ENCODE assay signal across 8 mouse cellular contexts in the genomic region with DNA sequence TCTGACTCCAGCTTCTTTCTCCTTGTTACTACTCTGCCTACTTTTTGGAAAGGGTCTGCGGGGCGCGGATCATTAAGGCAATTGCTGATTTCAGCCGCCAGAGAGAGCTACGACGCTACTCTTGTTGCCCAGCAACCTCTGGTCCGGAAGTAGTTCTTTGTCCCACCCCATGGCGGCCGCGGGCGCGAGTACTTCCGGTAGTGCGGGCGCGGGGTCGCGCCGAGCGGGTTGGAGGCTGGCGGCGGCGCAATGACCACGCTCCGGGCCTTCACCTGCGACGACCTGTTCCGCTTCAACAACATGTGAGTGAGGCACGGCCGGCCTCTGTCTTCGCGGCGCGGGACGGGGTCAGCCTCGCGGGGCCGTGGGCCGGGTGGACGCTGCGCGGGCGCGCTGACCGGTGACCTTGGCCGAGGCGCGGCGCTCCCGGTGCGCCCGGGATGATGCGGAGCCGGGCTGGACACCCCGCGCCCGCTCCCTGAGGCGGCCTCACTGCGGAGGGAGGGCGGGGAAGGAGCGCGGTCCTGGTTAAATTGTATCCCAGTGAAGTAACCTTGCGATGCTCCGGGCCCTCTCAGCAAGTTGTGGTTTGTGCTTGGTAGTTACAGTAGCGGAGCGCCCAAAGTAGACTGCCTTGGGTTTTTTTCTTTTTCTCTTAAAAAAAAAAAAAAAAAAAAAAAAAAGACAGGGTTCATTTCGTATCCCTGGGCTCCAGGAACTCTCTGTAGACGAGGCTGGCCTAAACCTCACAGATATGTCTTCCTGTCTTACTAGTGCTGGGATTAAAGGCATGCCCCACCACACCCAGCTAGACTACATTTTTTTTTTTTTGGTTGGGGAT. TPM values are rescaled to one million over a fixed set of nuclear protein-coding genes. Genes with fewer than 3 reads are reported as not detected.
DNase-seq lines count a peak whose midpoint lies in the region; ATAC-seq and TF ChIP-seq lines count a peak whose summit lies in the region.

No protein-coding gene starts in this region.

- H3K9ac ChIP-seq in embryonic facial prominence, embryonic 13.5 days: peak overlapping the region; percentile 98
- peak overlapping the region; percentile 93 for H3K9ac ChIP-seq in heart, adult 2 months (ENCODE audit: low read depth, low read length)
- H3K9ac ChIP-seq in limb, embryonic 12.5 days (replicated peaks): peak overlapping the region; percentile 95
- H3K9ac ChIP-seq in midbrain, embryonic 14.5 days (replicated peaks; ENCODE audit: low read length): peak overlapping the region; percentile 90

- DNase-seq in 416B (ENCODE audit: low read depth): peak; percentile 87
- DNase-seq in adrenal gland, postnatal 4 days (ENCODE audit: low spot score in 2 of 2): peak; percentile 76 to 78
- peak; percentile 90 to 92 for DNase-seq in heart, adult 2 months
- DNase-seq in kidney, adult 2 months: peak; percentile 94
- peak; percentile 96 for DNase-seq in midbrain, embryonic 14.5 days
- DNase-seq in spleen, adult 12 weeks (ENCODE audit: low spot score): peak; percentile 68

- peak overlapping the region; percentile 99 for H3K4me3 ChIP-seq in embryonic facial prominence, embryonic 13.5 days
- H3K4me3 ChIP-seq in heart, adult 2 months: peak overlapping the region; percentile 70
- peak overlapping the region; percentile 97 for H3K4me3 ChIP-seq in kidney, adult 2 months (ENCODE audit: insufficient read depth, low read depth, low read length)
- peak overlapping the region; percentile 99 for H3K4me3 ChIP-seq in limb, embryonic 12.5 days (replicated peaks)
- H3K4me3 ChIP-seq in midbrain, embryonic 14.5 days (replicated peaks; ENCODE audit: low read depth, low read length): peak overlapping the region; percentile 97

- no peaks in the 10 kb centered on the region for H3K9me3 ChIP-seq in embryonic facial prominence, embryonic 13.5 days
- no peaks in the 10 kb centered on the region for H3K9me3 ChIP-seq in limb, embryonic 12.5 days
- H3K9me3 ChIP-seq in midbrain, embryonic 14.5 days (ENCODE audit: control insufficient read depth, low read length): no peaks in the 10 kb centered on the region

- no peak for TF ChIP-seq EP300 in heart, adult 2 months (IDR thresholded peaks at IDR 0.05; ENCODE audit: insufficient read depth, low read depth, low read length)

- H3K27me3 ChIP-seq in embryonic facial prominence, embryonic 13.5 days: no peaks in the 10 kb centered on the region
- H3K27me3 ChIP-seq in heart, adult 2 months (ENCODE audit: control insufficient read depth, insufficient read depth, low read length): no peaks in the 10 kb centered on the region
- H3K27me3 ChIP-seq in kidney, adult 2 months (replicated peaks; ENCODE audit: control insufficient read depth, insufficient read depth, low read length): no peaks in the 10 kb centered on the region
- H3K27me3 ChIP-seq in limb, embryonic 12.5 days: no peaks in the 10 kb centered on the region
- H3K27me3 ChIP-seq in midbrain, embryonic 14.5 days (ENCODE audit: control insufficient read depth, insufficient read depth, low read length): no peaks in the 10 kb centered on the region

- TF ChIP-seq POLR2A in heart, adult 2 months (IDR thresholded peaks at IDR 0.05; ENCODE audit: insufficient read depth, low read depth, low read length): peak; percentile 74
- TF ChIP-seq POLR2A in kidney, adult 2 months (IDR thresholded peaks at IDR 0.05; ENCODE audit: low read depth, low read length): peak; percentile 37

- intact Hi-C loops in heart, adult 2 months (cut with DNase I): loop anchor here (1.0 to 5.0 kb wide), 4 partner anchors 15 to 206 kb away; partner anchors contain the start of genes Cfap61 and Crnkl1

- peaks cover 20% of the 10 kb centered on the region for H3K4me1 ChIP-seq in embryonic facial prominence, embryonic 13.5 days
- peaks cover 10% of the 10 kb centered on the region for H3K4me1 ChIP-seq in heart, adult 2 months (ENCODE audit: control insufficient read depth, insufficient read depth, low read length)
- H3K4me1 ChIP-seq in kidney, adult 2 months (ENCODE audit: control insufficient read depth, insufficient read depth, low read length): peaks cover 16% of the 10 kb centered on the region; the same call in 1 of the 2 replicates
- peaks cover 16% of the 10 kb centered on the region for H3K4me1 ChIP-seq in limb, embryonic 12.5 days (replicated peaks)
- H3K4me1 ChIP-seq in midbrain, embryonic 14.5 days (ENCODE audit: control insufficient read depth, insufficient read depth, low read length): peaks cover 13% of the 10 kb centered on the region

- peak; percentile 86 for TF ChIP-seq CTCF in heart, adult 2 months (IDR thresholded peaks at IDR 0.05)
- peak; percentile 58 for TF ChIP-seq CTCF in kidney, adult 2 months (conservative IDR thresholded peaks at IDR 0.05; ENCODE audit: insufficient read depth, insufficient read length, low read depth, low read length)

- under 1% methylated on average over 68 of the region's 68 CpGs for WGBS in embryonic facial prominence, embryonic 13.5 days
- under 1% methylated on average over 68 of the region's 68 CpGs for WGBS in heart, adult 2 months
- under 1% methylated on average over 68 of the region's 68 CpGs for WGBS in kidney, adult 2 months
- WGBS in limb, embryonic 12.5 days: under 1% methylated on average over 68 of the region's 68 CpGs
- under 1% methylated on average over 66 of the region's 68 CpGs for WGBS in midbrain, embryonic 14.5 days

- H3K27ac ChIP-seq in embryonic facial prominence, embryonic 13.5 days: peak overlapping the region; percentile 88
- peak overlapping the region; percentile 97 for H3K27ac ChIP-seq in heart, adult 2 months
- H3K27ac ChIP-seq in kidney, adult 2 months (ENCODE audit: insufficient read depth, low read depth, low read length): peak overlapping the region; percentile 95
- H3K27ac ChIP-seq in limb, embryonic 12.5 days: peak overlapping the region; percentile 85
- peak overlapping the region; percentile 80 for H3K27ac ChIP-seq in midbrain, embryonic 14.5 days (replicated peaks; ENCODE audit: low read depth, low read length)

- peak overlapping the region; percentile 70 for H3K4me2 ChIP-seq in embryonic facial prominence, embryonic 13.5 days
- H3K4me2 ChIP-seq in limb, embryonic 12.5 days: peak overlapping the region; percentile 62
- peak overlapping the region; percentile 64 for H3K4me2 ChIP-seq in midbrain, embryonic 14.5 days (ENCODE audit: low read length)

- H3K79me2 ChIP-seq in heart, adult 2 months (replicated peaks; ENCODE audit: control insufficient read depth, insufficient read depth, low read length): peaks cover 10% of the 10 kb centered on the region

- H3K36me3 ChIP-seq in embryonic facial prominence, embryonic 13.5 days: peaks cover 8% of the 10 kb centered on the region; the same call in 1 of the 2 replicates
- peaks cover 24% of the 10 kb centered on the region for H3K36me3 ChIP-seq in heart, adult 2 months (ENCODE audit: control insufficient read depth, insufficient read depth, low read length)
- no peaks in the 10 kb centered on the region for H3K36me3 ChIP-seq in kidney, adult 2 months (ENCODE audit: control insufficient read depth, insufficient read depth, low read length)
- H3K36me3 ChIP-seq in limb, embryonic 12.5 days: peaks cover 16% of the 10 kb centered on the region; the same call in 1 of the 2 replicates
- peaks cover 6% of the 10 kb centered on the region; the same call in 1 of the 2 replicates for H3K36me3 ChIP-seq in midbrain, embryonic 14.5 days (ENCODE audit: control insufficient read depth, insufficient read depth, low read length)

- peak; percentile 92 for ATAC-seq in embryonic facial prominence, embryonic 13.5 days (ENCODE audit: insufficient number of reproducible peaks, insufficient read depth, low FRiP score, low TSS enrichment, low read depth)
- peak; percentile 85 for ATAC-seq in limb, embryonic 12.5 days (ENCODE audit: insufficient number of reproducible peaks, insufficient read depth, low FRiP score, low TSS enrichment, low read depth)
- peak; percentile 97 for ATAC-seq in midbrain, embryonic 14.5 days (ENCODE audit: low FRiP score, low TSS enrichment)

RNA-seq across cellular contexts. Expression of gene Naa20, which starts 1.4 kb away (rescaled TPM):
- 10 to 100 TPM; 73.0 to 77.8 TPM for total RNA-seq in adrenal gland, postnatal 4 days (2021)
- polyA plus RNA-seq in embryonic facial prominence, embryonic 13.5 days (2015; fragmentation: Nextera tagmentation; extraction: Ambion mirVana): 168 and 193 TPM in 2 replicates
- total RNA-seq in heart, adult 2 months (2021): 10 to 100 TPM; 89.9 to 95.3 TPM
- polyA plus RNA-seq in heart, adult 2 months (2012; rRNA removed): 51.3 and 91.4 TPM in 2 replicates
- polyA plus RNA-seq in kidney, adult 2 months (2012; rRNA removed): 33.9 and 43.7 TPM in 2 replicates
- 156 and 160 TPM in 2 replicates for polyA plus RNA-seq in limb, embryonic 12.5 days (2016; fragmentation: Nextera tagmentation; extraction: Ambion mirVana)
- 128 and 134 TPM in 2 replicates for polyA plus RNA-seq in midbrain, embryonic 14.5 days (2014; fragmentation: Nextera tagmentation; extraction: Ambion mirVana)

RNA-seq across cellular contexts. Expression of gene Cfap61, which starts 31.3 kb away (rescaled TPM):
- 10 to 100 TPM; 29.9 to 45.2 TPM for total RNA-seq in adrenal gland, postnatal 4 days (2021)
- polyA plus RNA-seq in embryonic facial prominence, embryonic 13.5 days (2015; fragmentation: Nextera tagmentation; extraction: Ambion mirVana): 0.31 and 0.78 TPM in 2 replicates
- total RNA-seq in heart, adult 2 months (2021): 1 to 10 TPM; 1.4 to 1.7 TPM
- 1.5 and 2.8 TPM in 2 replicates for polyA plus RNA-seq in heart, adult 2 months (2012; rRNA removed)
- polyA plus RNA-seq in kidney, adult 2 months (2012; rRNA removed): 0.29 and 0.38 TPM in 2 replicates
- polyA plus RNA-seq in limb, embryonic 12.5 days (2016; fragmentation: Nextera tagmentation; extraction: Ambion mirVana): 0.21 and 1.2 TPM in 2 replicates
- 1.1 and 1.7 TPM in 2 replicates for polyA plus RNA-seq in midbrain, embryonic 14.5 days (2014; fragmentation: Nextera tagmentation; extraction: Ambion mirVana)

RNA-seq across cellular contexts. Expression of gene Crnkl1, which starts 31.5 kb away (rescaled TPM):
- total RNA-seq in adrenal gland, postnatal 4 days (2021): 10 to 100 TPM; 26.4 to 27.4 TPM
- polyA plus RNA-seq in embryonic facial prominence, embryonic 13.5 days (2015; fragmentation: Nextera tagmentation; extraction: Ambion mirVana): 33.8 and 34.8 TPM in 2 replicates
- 10 to 100 TPM; 17.2 to 20.0 TPM for total RNA-seq in heart, adult 2 months (2021)
- polyA plus RNA-seq in heart, adult 2 months (2012; rRNA removed): 3.8 and 6.0 TPM in 2 replicates
- 5.9 and 8.8 TPM in 2 replicates for polyA plus RNA-seq in kidney, adult 2 months (2012; rRNA removed)
- polyA plus RNA-seq in limb, embryonic 12.5 days (2016; fragmentation: Nextera tagmentation; extraction: Ambion mirVana): 36.1 and 38.4 TPM in 2 replicates
- polyA plus RNA-seq in midbrain, embryonic 14.5 days (2014; fragmentation: Nextera tagmentation; extraction: Ambion mirVana): 27.7 and 33.5 TPM in 2 replicates

Comparison
In these comparisons a context has a peak if more than half of its experiments do, and no peak if none do; other contexts are left out.
1. Peak in every context shown above with its lines: DNase-seq, ATAC-seq, H3K4me3 ChIP-seq and H3K27ac ChIP-seq.